Mouse (Mus musculus) cerebellum, postnatal 14 days (tissue): Measurements from ENCODE around the gene Slc1a3.
A peak's percentile ranks its signal among the peaks of the same experiment; 100 is the strongest.
"Not testable (repeated sequence)": the region's sequence is repeated elsewhere in the genome, so short reads cannot be mapped to it uniquely, and the experiment has no call there.

Experiments
- DNase-seq, 2 experiments: peaks; one replicate each; pipeline ENCODE4 v3.0.0; 2021; ENCODE audit warnings: mixed read lengths in 2 of 2

Gene Slc1a3

GRCm38 (mm10) chr15:8706178-8706577 lies 4.4 kb downstream of the Slc1a3 start:
- DNase-seq, result peak; percentile 60 to 66

GRCm38 (mm10) chr15:8705560-8705959 lies 5.0 kb downstream of the Slc1a3 start:
- DNase-seq, result not testable (repeated sequence)

GRCm38 (mm10) chr15:8697976-8698375 lies 12.6 kb downstream of the Slc1a3 start:
- no peak for DNase-seq

- no peak for DNase-seq
Observed at GRCm38 (mm10) chr15:8697500-8697899, 13.1 kb downstream of the Slc1a3 start.

DNA sequence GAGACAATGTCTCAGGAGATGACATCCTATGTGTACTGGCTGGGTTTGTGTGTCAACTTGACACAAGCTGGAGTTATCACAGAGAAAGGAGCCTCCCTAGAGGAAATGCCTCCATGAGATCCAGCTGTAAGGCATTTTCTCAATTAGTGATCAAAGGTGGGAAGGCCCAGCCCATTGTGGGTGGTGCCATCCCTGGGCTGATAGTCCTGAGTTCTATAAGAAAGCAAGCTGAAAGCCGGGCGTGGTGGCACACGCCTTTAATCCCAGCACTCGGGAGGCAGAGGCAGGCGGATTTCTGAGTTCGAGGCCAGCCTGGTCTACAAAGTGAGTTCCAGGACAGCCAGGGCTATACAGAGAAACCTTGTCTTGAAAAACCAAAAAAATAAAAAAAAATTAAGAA lies 20.4 kb downstream of the Slc1a3 start:
- not testable (repeated sequence) for DNase-seq

DNA sequence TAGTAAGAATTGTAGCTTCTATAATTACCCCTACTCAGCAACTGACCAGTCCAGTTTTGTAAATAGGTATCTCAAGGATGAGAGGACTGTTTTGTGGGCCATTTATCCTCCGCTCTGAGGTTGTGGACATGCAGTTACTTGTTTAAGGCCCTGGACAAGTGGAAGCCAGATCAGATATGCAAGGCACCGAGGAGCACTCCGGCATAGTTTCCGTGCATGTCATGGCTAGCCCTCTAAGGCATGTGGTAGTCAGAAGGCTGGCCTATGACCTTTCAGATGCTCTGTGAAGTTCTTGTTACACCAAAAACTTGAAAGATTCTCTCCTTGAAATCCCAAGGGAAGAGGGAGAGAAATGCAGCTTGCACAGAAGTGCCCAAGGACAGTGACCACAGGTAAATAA lies 23.7 kb downstream of the Slc1a3 start:
- DNase-seq, result no peak

DNA sequence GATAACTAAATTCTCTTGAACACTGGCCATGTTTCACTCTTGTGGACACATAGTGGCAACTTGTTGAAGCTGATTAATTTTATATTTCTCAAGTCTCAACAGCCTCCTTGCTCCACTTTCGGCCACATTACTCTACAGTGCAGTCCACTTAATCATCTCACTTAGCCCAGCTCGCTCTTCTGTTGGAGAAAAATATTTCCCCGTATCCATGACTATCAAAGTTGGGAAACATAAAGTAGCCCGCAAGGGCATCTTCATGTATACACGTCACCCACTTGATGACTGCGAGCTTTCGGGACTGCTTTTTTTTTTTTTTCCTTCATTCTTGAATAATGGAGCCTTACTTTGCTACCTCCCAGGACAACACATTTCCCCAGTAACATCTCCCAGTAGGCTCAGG lies 25.1 kb downstream of the Slc1a3 start:
- DNase-seq, result no peak

DNA sequence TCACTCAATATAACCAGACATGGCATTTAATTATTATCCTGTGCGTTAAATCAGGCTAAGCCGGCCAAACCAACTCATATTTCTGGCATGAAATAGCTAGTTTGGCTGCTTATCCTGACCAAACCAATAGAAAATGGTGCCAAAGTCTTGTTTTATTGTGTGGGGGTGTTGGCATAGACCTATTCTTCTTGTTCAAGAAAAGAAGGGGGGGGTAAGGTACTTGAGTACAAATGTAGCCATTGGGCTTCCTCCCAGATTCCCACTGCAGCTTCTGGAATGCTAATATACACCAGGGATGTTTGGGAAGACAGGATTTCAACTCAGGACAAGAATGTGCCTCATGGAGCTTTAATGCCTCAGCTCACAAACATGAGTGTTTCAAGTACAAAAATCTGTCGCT lies 26.3 kb downstream of the Slc1a3 start:
- DNase-seq, result peak in 1 of 2 experiments; percentile 15

- no peak for DNase-seq
Observed at GRCm38 (mm10) chr15:8682871-8683270, 27.7 kb downstream of the Slc1a3 start.

DNA sequence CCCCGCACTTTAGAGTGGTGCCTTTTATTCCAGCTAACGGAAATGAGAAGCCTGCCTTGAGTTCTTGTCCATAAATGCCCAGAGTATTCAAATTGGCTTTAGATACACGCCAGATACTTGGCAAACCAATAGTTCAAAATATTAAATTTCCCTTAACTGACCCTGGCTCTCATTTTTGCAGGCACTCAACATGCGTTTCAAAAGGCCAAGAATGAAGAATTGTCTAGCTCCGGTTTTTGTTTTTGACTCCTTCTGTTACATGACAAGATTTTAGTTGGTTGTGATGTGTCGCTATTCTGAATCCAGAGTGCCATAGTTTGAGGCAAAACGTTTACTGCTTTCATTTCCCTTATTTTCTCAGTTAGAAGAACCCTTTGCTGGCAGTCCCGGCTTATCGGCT lies 28.1 kb downstream of the Slc1a3 start:
- no peak for DNase-seq

DNA sequence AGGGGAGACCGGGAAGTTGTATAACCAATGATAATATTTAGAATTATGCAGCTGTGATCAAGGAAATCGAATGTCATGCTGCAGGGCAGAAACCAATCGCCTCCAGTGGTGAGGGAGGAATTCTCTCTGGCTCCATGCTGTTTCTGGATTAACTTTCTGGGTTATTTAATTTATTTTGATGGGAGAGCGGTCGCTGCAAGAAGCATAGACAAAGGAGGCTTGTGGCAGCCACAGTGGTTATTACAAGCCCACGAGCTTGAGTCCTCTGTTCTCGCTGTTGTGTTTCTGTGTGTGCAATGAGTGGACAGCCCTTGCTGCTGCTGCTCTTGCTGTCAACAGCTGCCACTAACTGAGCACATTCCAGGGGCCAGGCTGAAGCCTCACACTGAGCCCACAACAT lies 28.6 kb downstream of the Slc1a3 start:
- DNase-seq, result no peak

DNA sequence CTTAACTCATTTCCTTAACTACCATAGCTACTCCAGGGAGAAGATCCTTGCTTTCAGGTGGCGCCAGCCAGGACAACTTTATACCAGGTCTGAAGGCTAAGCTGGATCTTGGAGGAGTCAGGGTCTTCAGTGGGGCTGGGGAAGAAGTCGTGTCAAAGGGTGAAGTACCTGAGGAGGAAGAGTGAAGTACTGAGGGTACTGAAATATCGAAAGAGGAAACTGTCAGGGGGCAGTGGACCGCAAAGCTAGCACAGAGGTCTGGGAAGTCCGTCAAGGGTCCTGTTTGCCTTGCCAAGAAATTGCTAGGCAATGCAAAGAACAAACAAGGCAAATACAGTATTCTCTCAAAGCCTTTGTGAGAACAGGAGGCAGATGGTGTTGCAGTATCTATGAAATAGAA lies 29.6 kb downstream of the Slc1a3 start:
- no peak for DNase-seq

DNA sequence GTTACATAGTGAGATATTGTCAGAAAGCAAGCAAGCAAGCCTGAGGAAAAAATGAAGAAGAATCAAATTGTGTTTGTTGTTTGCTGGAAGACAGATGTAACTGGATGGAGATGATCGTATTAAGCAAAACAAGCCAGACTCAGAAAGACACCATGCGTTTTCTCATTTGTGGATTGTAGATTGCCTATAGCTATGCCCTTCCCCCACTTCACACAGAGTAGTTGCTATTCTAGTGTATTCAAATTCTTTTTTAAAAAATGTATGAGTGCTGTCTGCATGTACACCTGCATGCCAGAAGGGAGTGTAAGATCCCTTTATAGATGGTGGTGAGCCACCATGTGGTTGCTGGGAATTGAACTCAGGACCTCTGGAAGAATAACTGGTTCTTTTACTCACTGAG lies 33.6 kb downstream of the Slc1a3 start:
- DNase-seq, result no peak

GRCm38 (mm10) chr15:8676211-8676691 lies 34.3 kb downstream of the Slc1a3 start:
- DNase-seq, result no peak

- DNase-seq, result no peak
Observed at GRCm38 (mm10) chr15:8675616-8676015, 34.9 kb downstream of the Slc1a3 start.

DNA sequence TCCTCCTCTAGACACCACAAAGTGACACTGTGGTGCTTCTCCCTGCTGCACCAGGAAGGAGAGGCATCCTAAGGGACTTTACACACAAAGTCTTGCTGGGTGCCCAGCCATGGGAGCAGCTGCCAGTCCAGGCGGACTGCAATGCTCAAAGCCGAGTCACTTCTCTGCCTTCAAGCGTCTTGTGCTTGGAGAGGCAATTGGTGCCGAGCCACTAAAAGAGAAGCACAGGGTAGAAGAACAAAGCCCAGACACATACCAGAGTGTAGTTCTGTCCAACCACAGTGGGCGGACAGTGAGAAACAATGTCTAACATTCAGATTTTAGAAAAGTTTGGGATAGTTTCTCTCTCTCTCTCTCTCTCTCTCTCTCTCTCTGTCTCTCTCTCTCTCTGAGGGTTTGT lies 38.0 kb downstream of the Slc1a3 start:
- no peak for DNase-seq

- DNase-seq, result peak; percentile 33 to 52
Observed at GRCm38 (mm10) chr15:8667849-8668522, 42.6 kb downstream of the Slc1a3 start.

GRCm38 (mm10) chr15:8665675-8666350 lies 44.8 kb downstream of the Slc1a3 start:
- no peak for DNase-seq

- DNase-seq, result peak; percentile 53 to 54
Observed at GRCm38 (mm10) chr15:8663348-8664099, 47.0 kb downstream of the Slc1a3 start.

GRCm38 (mm10) chr15:8661856-8662255 lies 48.7 kb downstream of the Slc1a3 start:
- DNase-seq, result no peak

DNA sequence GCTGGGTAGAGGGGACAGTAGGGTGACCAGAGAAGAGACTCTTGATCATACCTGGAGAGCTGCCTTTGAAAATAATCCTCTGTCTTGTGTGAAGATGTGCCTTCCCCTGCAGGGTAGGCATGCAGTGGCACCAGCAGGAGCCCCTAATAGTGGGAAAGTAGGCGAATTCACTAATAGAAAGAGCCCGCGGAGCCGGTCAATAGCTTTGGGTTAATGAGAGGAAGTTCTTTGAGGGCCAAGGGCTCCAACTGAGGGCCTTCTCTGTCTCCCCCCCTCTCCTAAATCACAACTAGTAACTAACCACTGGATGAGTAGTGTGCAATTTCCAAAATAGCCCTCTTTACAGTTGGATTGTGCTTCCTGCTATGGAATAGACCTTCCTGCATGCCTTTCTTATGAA lies 50.6 kb downstream of the Slc1a3 start:
- no peak for DNase-seq

- DNase-seq, result no peak
Observed at GRCm38 (mm10) chr15:8659483-8659971, 51.0 kb downstream of the Slc1a3 start.
